Mouse (Mus musculus) heart, adult 2 months (tissue): ENCODE measurements around the gene Nufip1.

Experiments used
- CTCF ChIP-seq: fragments of 200-600 bp; IDR thresholded peaks from 2 replicates; pipeline ENCODE4 v1.8.1; 2022; ENCODE audit warnings: antibody characterized with exemption, mild to moderate bottlenecking, moderate library complexity
- EP300 ChIP-seq: fragments of 200-500 bp; IDR thresholded peaks from 2 replicates; pipeline ENCODE4 v1.6.1; 2011; ENCODE audit warnings: low read depth, low read length, control low read depth; ENCODE audit not compliant: insufficient read depth
- POLR2A ChIP-seq: fragments of 200-500 bp; IDR thresholded peaks from 2 replicates; pipeline ENCODE4 v1.6.1; 2011; ENCODE audit warnings: mild to moderate bottlenecking, low read depth, low read length, control low read depth; ENCODE audit not compliant: insufficient read depth

DNA sequence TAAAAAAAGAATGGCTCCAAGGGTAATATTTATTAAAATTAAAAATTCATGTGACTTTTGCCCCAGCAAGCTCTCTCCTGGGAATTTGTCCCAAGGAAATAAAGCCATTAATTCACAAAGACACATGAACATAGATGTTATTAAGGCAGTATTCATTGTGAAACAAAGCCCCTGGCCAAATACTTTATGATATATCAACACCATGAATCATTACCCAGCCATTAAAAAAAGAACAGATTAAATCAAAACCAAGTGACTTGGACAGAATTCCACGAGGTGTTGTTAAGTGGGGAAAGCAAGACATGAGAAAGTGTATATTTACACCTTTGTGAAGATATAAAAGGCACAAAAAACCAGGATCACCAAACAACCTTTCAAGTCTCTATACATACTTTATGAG lies 43.5 kb upstream of the Nufip1 start:
- TF ChIP-seq POLR2A (no peak), CTCF (no peak), EP300 (no peak)
